Mouse (Mus musculus) heart, postnatal 0 days (tissue): ENCODE data around the gene Csrnp2. TPM values are rescaled to one million over a fixed set of nuclear protein-coding genes. Genes with fewer than 3 reads are reported as not detected.
"Not testable (repeated sequence)": the region's sequence is repeated elsewhere in the genome, so short reads cannot be mapped to it uniquely, and the experiment has no call there.

Source experiments
- ATAC-seq: fragments of 200-750 bp; cut with Nextera tagmentation; 2 replicates; pipeline ENCODE4 v1.8.0; 2017; ENCODE audit warnings: low read depth, moderate number of reproducible peaks, moderate library complexity; ENCODE audit not compliant: insufficient read depth
- DNase-seq: peaks from one replicate; pipeline ENCODE4 v3.0.0-alpha.2; 2016; ENCODE audit warnings: low spot score
- H3K27ac ChIP-seq: fragments of 300-500 bp; sonication (generic); 2 replicates; pipeline ENCODE4 v1.5.1; 2014; ENCODE audit warnings: low read depth, mild to moderate bottlenecking
- H3K27me3 ChIP-seq: fragments of 300-500 bp; sonication (generic); 2 replicates; pipeline ENCODE4 v1.6.1; 2014; ENCODE audit warnings: low read length, mixed read lengths; ENCODE audit not compliant: control insufficient read depth, insufficient read depth
- H3K36me3 ChIP-seq: fragments of 300-500 bp; sonication (generic); replicated peaks from 2 replicates; pipeline ENCODE4 v1.6.1; 2014; ENCODE audit warnings: low read length, mixed read lengths; ENCODE audit not compliant: control insufficient read depth, insufficient read depth
- H3K4me1 ChIP-seq: fragments of 300-500 bp; sonication (generic); 2 replicates; pipeline ENCODE4 v1.6.1; 2014; ENCODE audit warnings: antibody characterized with exemption; ENCODE audit not compliant: control insufficient read depth, insufficient read depth
- H3K4me2 ChIP-seq: fragments of 300-500 bp; sonication (generic); 2 replicates; pipeline ENCODE4 v1.6.1; 2014; ENCODE audit warnings: low read depth, mild to moderate bottlenecking, low read length, moderate library complexity
- H3K4me3 ChIP-seq: fragments of 300-500 bp; sonication (generic); 2 replicates; pipeline ENCODE4 v1.5.1; 2014; ENCODE audit warnings: low read depth, low read length
- H3K9ac ChIP-seq: fragments of 300-500 bp; sonication (generic); replicated peaks from 2 replicates; pipeline ENCODE4 v1.6.1; 2014; ENCODE audit warnings: low read depth, low read length, mixed read lengths
- H3K9me3 ChIP-seq: fragments of 300-500 bp; sonication (generic); replicated peaks from 2 replicates; pipeline ENCODE4 v1.6.1; 2016; ENCODE audit warnings: low read length; ENCODE audit not compliant: control insufficient read depth
- CTCF ChIP-seq: IDR thresholded peaks from 2 replicates; pipeline ENCODE4 v1.5.1; 2016; ENCODE audit warnings: antibody characterized with exemption, control low read depth, low read depth
- EP300 ChIP-seq: IDR thresholded peaks from 2 replicates; pipeline ENCODE4 v1.6.1; 2016; ENCODE audit warnings: antibody characterized with exemption, low read depth
- WGBS: fragments of 180-500 bp; shearing (Covaris S2); extraction: QIAGEN DNeasy Blood & Tissue Kit; methylation state at CpG from one replicate; pipeline ENCODE4 v1.1.7; 2014; 5-methylcytosine and 5-hydroxymethylcytosine counted together
- polyA plus RNA-seq: library from polyadenylated mRNA; unstranded; fragments of >200 nt; fragmentation: Nextera tagmentation; extraction: Ambion mirVana; gene quantifications from 2 replicates; pipeline ENCODE4 v1.2.1, GENCODE M21; 2015
- total RNA-seq: library from RNA; depleted of rRNA; stranded (reverse); fragments of >200 nt; gene quantifications from 2 replicates; pipeline ENCODE4 v1.2.3, GENCODE M21; 2014; ENCODE audit warnings: low replicate concordance; rRNA removed

The Csrnp2 gene
- total RNA-seq (5.1 and 6.0 TPM in 2 replicates), polyA plus RNA-seq (4.6 and 5.0 TPM in 2 replicates)

DNA sequence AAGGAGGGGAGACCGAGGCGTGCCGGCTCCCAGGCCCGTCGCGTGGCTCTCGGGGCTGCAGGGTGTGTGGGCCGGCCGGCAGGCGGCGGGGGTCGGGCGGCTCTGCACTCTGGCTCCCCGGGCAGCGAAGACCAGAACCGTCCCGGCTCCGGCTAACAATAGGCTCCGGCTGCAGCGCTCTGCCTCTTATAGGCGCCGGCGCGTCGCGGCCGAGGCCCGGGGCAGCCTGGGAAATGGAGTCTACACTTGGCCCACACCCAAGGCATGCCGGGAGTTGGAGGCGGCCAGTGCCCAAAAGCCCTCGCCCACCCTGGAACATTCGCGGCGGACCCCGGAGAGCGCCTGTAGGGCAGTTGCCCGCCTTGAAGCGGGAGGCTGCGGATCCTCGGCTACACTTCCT lies at the start of gene Csrnp2:
Gene Csrnp2, minus strand, starts transcription at position 387 of the 400 bp plus-strand sequence.
- under 1% methylated on average over 37 of the region's 40 CpGs for WGBS
- Histone ChIP-seq H3K36me3 (no peaks in the 10 kb centered on the region), H3K9me3 (no peaks in the 10 kb centered on the region), H3K27ac (peak within 1 kb of the TSS; percentile 79), H3K4me3 (peak within 1 kb of the TSS; percentile 75), H3K27me3 (no peaks in the 10 kb centered on the region), H3K9ac (peak within 1 kb of the TSS; percentile 73), H3K4me1 (peaks cover 21% of the 10 kb centered on the region; the same call in 1 of the 2 replicates), H3K4me2 (peak within 1 kb of the TSS; percentile 92)
- ATAC-seq (peak; percentile 96), DNase-seq (peak; percentile 93)
- TF ChIP-seq CTCF (peak; percentile 4; the same call in 1 of the 2 replicates), EP300 (peak; percentile 43; the same call in 1 of the 2 replicates)

DNA sequence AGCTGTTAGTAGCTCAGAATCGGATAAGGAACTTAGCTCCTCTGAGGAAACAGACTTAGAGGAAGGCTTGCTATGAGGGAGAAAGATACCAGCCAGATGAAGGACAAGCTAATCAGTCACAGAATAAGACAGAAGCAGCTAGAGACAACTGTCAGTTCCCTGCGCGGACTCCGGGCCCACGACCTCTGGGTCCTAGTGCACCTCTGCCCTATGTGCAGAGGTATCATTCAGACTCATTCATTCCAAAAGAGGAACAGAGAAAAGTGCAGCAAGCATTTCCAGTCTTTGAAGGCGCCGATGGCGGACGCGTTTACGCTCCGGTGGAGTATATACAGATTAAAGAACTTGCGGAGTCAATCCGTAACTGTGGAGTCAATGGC lies 48.4 kb upstream of the Csrnp2 start:
- H3K36me3 ChIP-seq, H3K9ac ChIP-seq, H3K27ac ChIP-seq, H3K4me2 ChIP-seq, H3K4me1 ChIP-seq, DNase-seq, ATAC-seq, H3K9me3 ChIP-seq, H3K4me3 ChIP-seq, H3K27me3 ChIP-seq: not testable (repeated sequence)
- WGBS, result 97% methylated on average over 14 of the region's 14 CpGs

DNA sequence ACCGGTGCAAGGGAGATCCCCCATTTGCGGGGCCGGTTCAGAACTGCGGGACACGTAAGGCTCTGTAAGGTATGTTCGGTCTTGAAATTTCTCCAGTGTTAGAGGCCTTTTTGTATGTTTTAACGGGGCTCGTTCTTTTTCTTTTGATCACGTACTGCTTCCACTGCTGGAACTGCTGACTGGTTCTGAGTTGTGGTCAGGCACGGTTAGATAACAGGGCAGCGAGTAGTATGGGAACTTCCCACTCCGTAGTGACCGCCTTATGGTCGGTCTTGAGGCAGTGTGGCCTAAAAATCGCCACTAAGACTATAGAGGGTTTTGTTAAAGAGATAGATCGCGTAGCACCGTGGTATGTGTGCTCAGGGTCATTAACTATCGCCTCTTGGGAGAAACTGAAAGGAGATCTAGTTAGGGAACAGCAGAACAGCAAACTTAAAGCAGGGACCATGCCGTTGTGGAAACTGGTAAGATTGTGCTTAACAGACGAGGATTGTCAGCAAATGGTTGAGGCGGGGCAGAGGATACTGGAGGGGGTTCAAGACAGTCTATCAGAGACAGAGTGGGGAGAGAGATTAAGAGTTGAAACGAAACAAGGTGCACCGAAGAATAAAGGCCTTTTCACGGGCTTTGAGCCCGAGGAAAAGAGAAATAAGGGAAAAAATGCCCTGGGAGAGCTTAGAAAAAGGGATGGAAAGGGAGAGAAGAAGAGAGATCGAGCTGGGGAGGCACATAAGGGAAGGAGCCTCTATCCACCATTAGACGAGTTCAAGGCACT lies 47.8 kb upstream of the Csrnp2 start:
- not testable (repeated sequence) for ATAC-seq, DNase-seq, H3K9ac ChIP-seq, H3K4me2 ChIP-seq, H3K4me3 ChIP-seq, H3K9me3 ChIP-seq, H3K36me3 ChIP-seq, H3K27ac ChIP-seq, H3K4me1 ChIP-seq, H3K27me3 ChIP-seq
- 94% methylated on average over 25 of the region's 28 CpGs for WGBS

DNA sequence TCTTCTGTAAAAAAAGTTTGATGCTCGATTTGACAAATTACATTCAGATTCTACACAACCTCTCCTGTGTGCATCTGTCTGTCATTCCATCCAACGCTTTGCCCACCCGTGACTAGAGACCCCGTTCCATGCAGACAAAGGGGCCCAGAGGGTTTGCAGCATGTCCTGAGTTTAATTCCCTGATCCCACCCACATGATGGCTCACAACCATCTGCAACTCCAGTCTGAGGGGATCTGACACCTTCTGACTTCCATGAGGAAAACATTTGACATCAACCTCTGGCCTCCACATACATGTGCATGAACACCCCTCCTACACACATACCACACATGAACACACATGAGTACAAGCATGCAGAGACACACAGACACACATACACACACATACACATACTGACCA lies 46.1 kb upstream of the Csrnp2 start:
- no peak overlapping the region for H3K27ac ChIP-seq

DNA sequence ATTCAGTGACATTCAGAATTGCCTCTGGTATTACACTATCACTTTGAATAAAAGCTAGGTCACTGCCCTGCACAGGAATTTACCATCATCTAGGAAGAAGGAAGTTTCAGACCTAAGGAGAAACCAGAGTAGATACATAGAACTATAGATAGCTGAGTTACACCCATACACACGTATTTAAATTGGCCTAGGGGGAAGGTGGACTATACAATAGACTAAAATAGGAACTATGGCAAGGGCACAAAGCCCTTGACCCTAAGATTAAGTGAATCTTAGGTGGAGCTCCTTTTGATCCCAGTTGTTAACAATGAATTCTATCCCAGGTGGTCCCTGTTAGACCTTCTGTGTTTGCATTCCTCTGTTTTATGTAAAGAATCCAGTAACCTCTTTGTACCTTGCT lies 45.7 kb upstream of the Csrnp2 start:
- not testable (repeated sequence) for ATAC-seq, H3K4me1 ChIP-seq, H3K27ac ChIP-seq, H3K4me3 ChIP-seq, H3K9ac ChIP-seq, H3K9me3 ChIP-seq, H3K36me3 ChIP-seq, H3K4me2 ChIP-seq, DNase-seq, H3K27me3 ChIP-seq
- WGBS, result 39% methylated on average over 1 of the region's 1 CpGs

More for the DNA sequence above, 46.1 kb upstream of the Csrnp2 start:
- Histone ChIP-seq H3K4me3 (no peak overlapping the region), H3K27me3 (no peaks in the 10 kb centered on the region), H3K4me1 (no peaks in the 10 kb centered on the region), H3K9me3 (no peaks in the 10 kb centered on the region), H3K9ac (no peak overlapping the region), H3K36me3 (no peaks in the 10 kb centered on the region), H3K4me2 (no peak overlapping the region)
- DNase-seq (no peak), ATAC-seq (no peak)
- no peak for TF ChIP-seq EP300
- WGBS, result 90% methylated on average over 4 of the region's 4 CpGs

DNA sequence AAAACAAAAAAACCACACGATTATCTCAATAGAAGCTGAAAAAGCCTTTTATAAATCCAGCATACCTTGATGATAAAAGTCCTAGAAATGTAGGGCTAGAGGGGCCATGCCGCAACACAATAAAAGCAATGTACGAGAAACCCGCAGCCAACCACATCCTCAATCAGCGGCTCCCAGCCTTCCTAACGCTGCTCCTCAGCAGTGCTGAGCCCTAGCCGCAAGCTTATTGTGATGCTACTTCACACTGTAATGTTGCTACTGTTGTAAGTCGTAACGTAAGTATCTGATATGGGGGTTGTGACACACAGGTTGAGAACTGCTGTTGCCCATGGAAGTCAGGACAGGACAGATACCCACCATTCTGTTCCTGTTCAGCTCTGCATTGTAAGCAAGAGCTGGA lies 44.1 kb upstream of the Csrnp2 start:
- ATAC-seq (no peak), DNase-seq (no peak)
- H3K36me3 ChIP-seq, result no peaks in the 10 kb centered on the region
- no peaks in the 10 kb centered on the region for H3K9me3 ChIP-seq
- TF ChIP-seq EP300 (no peak), CTCF (no peak)
- H3K27ac ChIP-seq, result no peak overlapping the region
- H3K9ac ChIP-seq, result no peak overlapping the region
- WGBS, result 89% methylated on average over 9 of the region's 9 CpGs
- H3K27me3 ChIP-seq, result no peaks in the 10 kb centered on the region
- no peaks in the 10 kb centered on the region for H3K4me1 ChIP-seq
- no peak overlapping the region for H3K4me2 ChIP-seq
- no peak overlapping the region for H3K4me3 ChIP-seq
